Mouse (Mus musculus): ENCODE measurements around the gene Mvb12b. TPM values are rescaled to one million over a fixed set of nuclear protein-coding genes. Genes with fewer than 3 reads are reported as not detected.
A peak's percentile ranks its signal among the peaks of the same experiment; 100 is the strongest.

Gene Mvb12b
- polyA plus RNA-seq, 1 experiment from 2014 or later: 24.0 TPM

DNA sequence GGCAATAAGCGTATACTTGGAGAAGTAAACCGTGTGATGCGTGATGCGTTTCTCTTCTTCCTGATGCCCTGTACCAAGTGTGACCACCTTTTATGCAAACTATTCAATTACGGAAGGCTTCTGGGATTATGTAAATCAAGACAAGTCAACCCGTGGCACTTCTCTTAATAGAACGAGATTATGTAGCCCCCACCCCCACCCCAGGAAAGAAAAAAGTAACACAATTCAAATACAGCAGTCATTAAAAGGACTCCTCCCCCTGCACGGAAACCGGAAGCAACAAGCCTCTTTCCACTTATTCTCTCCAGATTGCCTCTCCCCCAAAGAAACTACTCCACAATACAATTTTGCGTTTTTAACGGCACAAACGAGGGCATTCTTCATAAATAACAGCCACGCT is 99.6 kb downstream of the Mvb12b start:
- Histone ChIP-seq H3K27me3 (ENCODE audit: insufficient read depth, low read length) (no peaks in the 10 kb centered on the region), H3K9ac (ENCODE audit: low read depth, low read length) (no peak overlapping the region), H3K9me3 (replicated peaks; ENCODE audit: low read length) (no peaks in the 10 kb centered on the region), H3K27ac (no peak overlapping the region), H3K4me3 (replicated peaks; ENCODE audit: low read depth, low read length) (no peak overlapping the region), H3K4me1 (replicated peaks; ENCODE audit: insufficient read depth, low read length) (0 out of 2 replicates have a peak, but pooled peaks cover 5% of the 10 kb centered on the region), H3K4me2 (ENCODE audit: low read length) (no peak overlapping the region), H3K36me3 (ENCODE audit: insufficient read depth, low read length) (no peaks in the 10 kb centered on the region)
- DNase-seq (ENCODE audit: low spot score) (no peak), ATAC-seq (replicated peaks; ENCODE audit: low FRiP score, low read depth) (no peak)
- 68% methylated on average over 13 of the region's 13 CpGs for WGBS
- no peak for TF ChIP-seq CTCF (IDR thresholded peaks at IDR 0.05; ENCODE audit: low read depth)

DNA sequence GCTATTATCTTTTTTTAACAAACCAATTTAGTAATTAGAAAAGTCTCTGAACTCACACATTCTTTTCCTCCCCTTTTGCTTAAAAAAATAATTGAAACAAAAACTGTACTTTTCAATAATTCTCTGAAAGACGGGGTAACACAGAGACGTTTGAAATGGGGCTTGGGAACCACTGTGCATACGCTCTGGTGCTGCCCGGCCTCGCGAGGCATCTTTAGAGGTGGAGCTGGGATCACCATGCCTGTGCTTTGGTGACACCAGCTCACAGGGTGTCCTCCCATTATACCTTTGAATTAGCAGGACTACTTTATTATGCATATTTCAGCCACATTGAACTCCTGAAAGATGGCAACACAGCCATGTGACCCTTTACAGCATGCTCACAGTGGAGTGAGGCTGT is 101.7 kb downstream of the Mvb12b start:
- 91% methylated on average over 6 of the region's 6 CpGs for WGBS
- no peak for TF ChIP-seq CTCF (IDR thresholded peaks at IDR 0.05; ENCODE audit: low read depth)
- DNase-seq (ENCODE audit: low spot score) (no peak), ATAC-seq (replicated peaks; ENCODE audit: low FRiP score, low read depth) (no peak)
- Histone ChIP-seq H3K4me2 (ENCODE audit: low read length) (no peak overlapping the region), H3K36me3 (ENCODE audit: insufficient read depth, low read length) (no peaks in the 10 kb centered on the region), H3K4me3 (replicated peaks; ENCODE audit: low read depth, low read length) (no peak overlapping the region), H3K9me3 (replicated peaks; ENCODE audit: low read length) (no peaks in the 10 kb centered on the region), H3K27me3 (ENCODE audit: insufficient read depth, low read length) (no peaks in the 10 kb centered on the region), H3K27ac (no peak overlapping the region), H3K9ac (ENCODE audit: low read depth, low read length) (no peak overlapping the region), H3K4me1 (replicated peaks; ENCODE audit: insufficient read depth, low read length) (0 out of 2 replicates have a peak, but pooled peaks cover 8% of the 10 kb centered on the region)

GRCm38 (mm10) chr2:33785596-33785995 is 102.2 kb downstream of the Mvb12b start:
- no peak for TF ChIP-seq CTCF (IDR thresholded peaks at IDR 0.05; ENCODE audit: low read depth)
- Histone ChIP-seq H3K4me3 (replicated peaks; ENCODE audit: low read depth, low read length) (no peak overlapping the region), H3K27ac (no peak overlapping the region), H3K27me3 (ENCODE audit: insufficient read depth, low read length) (no peaks in the 10 kb centered on the region), H3K36me3 (ENCODE audit: insufficient read depth, low read length) (no peaks in the 10 kb centered on the region), H3K4me2 (ENCODE audit: low read length) (no peak overlapping the region), H3K4me1 (replicated peaks; ENCODE audit: insufficient read depth, low read length) (0 out of 2 replicates have a peak, but pooled peaks cover 8% of the 10 kb centered on the region), H3K9me3 (replicated peaks; ENCODE audit: low read length) (no peaks in the 10 kb centered on the region), H3K9ac (ENCODE audit: low read depth, low read length) (no peak overlapping the region)
- ATAC-seq (replicated peaks; ENCODE audit: low FRiP score, low read depth) (no peak), DNase-seq (ENCODE audit: low spot score) (no peak)
- 70% methylated on average over 13 of the region's 13 CpGs for WGBS

- H3K4me1 ChIP-seq (replicated peaks; ENCODE audit: insufficient read depth, low read length): 0 out of 2 replicates have a peak, but pooled peaks cover 3% of the 10 kb centered on the region
- H3K27ac ChIP-seq: no peak overlapping the region
- no peak for TF ChIP-seq CTCF (IDR thresholded peaks at IDR 0.05; ENCODE audit: low read depth)
- DNase-seq (ENCODE audit: low spot score) (no peak), ATAC-seq (replicated peaks; ENCODE audit: low FRiP score, low read depth) (no peak)
- no peak overlapping the region for H3K4me2 ChIP-seq (ENCODE audit: low read length)
- H3K9ac ChIP-seq (ENCODE audit: low read depth, low read length): no peak overlapping the region
- H3K9me3 ChIP-seq (replicated peaks; ENCODE audit: low read length): no peaks in the 10 kb centered on the region
- 73% methylated on average over 1 of the region's 1 CpGs for WGBS
- H3K27me3 ChIP-seq (ENCODE audit: insufficient read depth, low read length): no peaks in the 10 kb centered on the region
- H3K36me3 ChIP-seq (ENCODE audit: insufficient read depth, low read length): no peaks in the 10 kb centered on the region
- no peak overlapping the region for H3K4me3 ChIP-seq (replicated peaks; ENCODE audit: low read depth, low read length)
Measured at GRCm38 (mm10) chr2:33784721-33785120, 103.0 kb downstream of the Mvb12b start.

DNA sequence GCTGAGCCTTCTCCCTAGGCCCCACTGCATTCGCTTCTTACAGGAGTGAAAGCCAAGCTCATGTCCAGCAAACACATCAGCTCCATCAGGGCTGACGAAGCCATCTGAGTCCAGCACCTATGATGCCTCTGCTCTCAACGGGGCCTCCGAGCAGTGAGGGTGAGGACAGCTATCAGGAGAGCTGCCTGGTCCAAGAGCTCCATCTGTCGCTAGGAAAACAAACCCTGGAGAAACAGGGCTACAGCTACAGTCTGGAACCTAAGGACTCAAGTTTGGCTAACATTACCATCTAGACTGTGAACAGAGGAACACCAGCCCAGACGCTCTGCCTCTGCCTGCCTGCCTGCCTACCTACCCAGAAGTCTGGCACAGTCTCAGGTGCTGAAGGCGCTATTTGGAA is 104.3 kb downstream of the Mvb12b start:
- 0 out of 2 replicates have a peak, but pooled peaks cover 3% of the 10 kb centered on the region for H3K4me1 ChIP-seq (replicated peaks; ENCODE audit: insufficient read depth, low read length)
- ATAC-seq (replicated peaks; ENCODE audit: low FRiP score, low read depth) (no peak), DNase-seq (ENCODE audit: low spot score) (no peak)
- no peak overlapping the region for H3K9ac ChIP-seq (ENCODE audit: low read depth, low read length)
- no peak overlapping the region for H3K4me3 ChIP-seq (replicated peaks; ENCODE audit: low read depth, low read length)
- H3K4me2 ChIP-seq (ENCODE audit: low read length): no peak overlapping the region
- TF ChIP-seq CTCF (IDR thresholded peaks at IDR 0.05; ENCODE audit: low read depth): no peak
- H3K9me3 ChIP-seq (replicated peaks; ENCODE audit: low read length): peaks cover 3% of the 10 kb centered on the region; the same call in 1 of the 2 replicates
- 0 out of 2 replicates have a peak, but pooled peaks cover 6% of the 10 kb centered on the region for H3K36me3 ChIP-seq (ENCODE audit: insufficient read depth, low read length)
- WGBS: 88% methylated on average over 7 of the region's 7 CpGs
- H3K27me3 ChIP-seq (ENCODE audit: insufficient read depth, low read length): no peaks in the 10 kb centered on the region
- H3K27ac ChIP-seq: no peak overlapping the region

DNA sequence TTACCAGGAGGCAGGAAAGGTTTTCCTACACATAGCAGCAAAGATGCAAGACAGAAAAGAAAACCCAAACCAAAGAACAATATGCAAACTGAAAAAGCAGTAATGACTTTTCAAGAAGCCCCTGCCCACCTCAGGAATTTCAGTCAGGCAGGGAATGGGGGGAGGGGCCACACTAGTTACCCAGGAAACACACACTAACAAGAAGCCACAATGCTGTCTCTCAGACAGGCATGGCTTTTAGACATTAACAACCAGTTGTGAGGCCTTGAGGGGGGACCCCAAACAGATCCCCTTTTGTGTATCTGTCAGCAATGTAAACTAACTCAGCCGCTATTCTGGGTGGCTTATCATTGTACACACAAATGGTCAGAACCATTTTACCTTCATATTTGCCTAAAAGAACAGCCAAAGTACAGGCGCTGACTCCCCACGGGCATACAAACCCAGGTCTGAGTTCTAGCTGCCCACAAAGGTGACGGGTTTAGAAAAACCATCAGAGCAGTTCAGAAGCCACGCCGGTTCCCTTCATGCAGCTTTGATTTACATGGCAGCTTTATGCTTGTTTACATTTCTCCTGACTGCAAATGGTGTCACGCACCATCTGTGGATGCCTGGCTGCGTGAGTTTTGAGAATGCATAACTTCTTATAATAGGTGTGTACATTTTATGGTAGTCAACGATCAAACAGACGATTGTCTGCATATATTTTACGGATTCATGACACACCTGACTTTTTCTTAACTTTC is 105.9 kb downstream of the Mvb12b start:
- H3K4me2 ChIP-seq (ENCODE audit: low read length): no peak overlapping the region
- ATAC-seq (replicated peaks; ENCODE audit: low FRiP score, low read depth): no peak
- H3K4me1 ChIP-seq (replicated peaks; ENCODE audit: insufficient read depth, low read length): 0 out of 2 replicates have a peak, but pooled peaks cover 3% of the 10 kb centered on the region
- DNase-seq (ENCODE audit: low spot score): peak; percentile 62
- H3K36me3 ChIP-seq (ENCODE audit: insufficient read depth, low read length): peaks cover 17% of the 10 kb centered on the region
- peaks cover 13% of the 10 kb centered on the region for H3K9me3 ChIP-seq (replicated peaks; ENCODE audit: low read length)
- no peaks in the 10 kb centered on the region for H3K27me3 ChIP-seq (ENCODE audit: insufficient read depth, low read length)
- whole genome bisulfite sequencing: 37% methylated on average over 11 of the region's 11 CpGs
- no peak overlapping the region for H3K9ac ChIP-seq (ENCODE audit: low read depth, low read length)
- no peak overlapping the region for H3K27ac ChIP-seq
- no peak for TF ChIP-seq CTCF (IDR thresholded peaks at IDR 0.05; ENCODE audit: low read depth)
- H3K4me3 ChIP-seq (replicated peaks; ENCODE audit: low read depth, low read length): no peak overlapping the region
